Mouse (Mus musculus) lung, embryonic 14.5 days (tissue): ENCODE measurements around the gene Stk38. TPM values are rescaled to one million over a fixed set of nuclear protein-coding genes. Genes with fewer than 3 reads are reported as not detected.

ENCODE experiments used
- ATAC-seq: fragments of 200-750 bp; cut with Nextera tagmentation; 2 replicates; pipeline ENCODE4 v1.8.0; 2017; ENCODE audit warnings: mild to moderate bottlenecking, moderate TSS enrichment, moderate library complexity; ENCODE audit not compliant: insufficient read depth
- DNase-seq: peaks from one replicate; pipeline ENCODE4 v3.0.0-alpha.2; 2015
- H3K27ac ChIP-seq: fragments of 300-500 bp; sonication (generic); 2 replicates; pipeline ENCODE4 v1.5.1; 2014; ENCODE audit warnings: low read depth, mild to moderate bottlenecking, moderate library complexity
- H3K27me3 ChIP-seq: fragments of 300-500 bp; sonication (generic); 2 replicates; pipeline ENCODE4 v1.6.1; 2014; ENCODE audit warnings: low read length, control low read depth; ENCODE audit not compliant: insufficient read depth
- H3K36me3 ChIP-seq: fragments of 300-500 bp; sonication (generic); 2 replicates; pipeline ENCODE4 v1.6.1; 2014; ENCODE audit warnings: control low read depth; ENCODE audit not compliant: insufficient read depth
- H3K4me1 ChIP-seq: fragments of 300-500 bp; sonication (generic); 2 replicates; pipeline ENCODE4 v1.6.1; 2014; ENCODE audit warnings: antibody characterized with exemption, control low read depth; ENCODE audit not compliant: insufficient read depth
- H3K4me2 ChIP-seq: fragments of 300-500 bp; sonication (generic); 2 replicates; pipeline ENCODE4 v1.6.1; 2014; ENCODE audit warnings: mild to moderate bottlenecking
- H3K4me3 ChIP-seq: fragments of 300-500 bp; sonication (generic); 2 replicates; pipeline ENCODE4 v1.5.1; 2014; ENCODE audit warnings: low read depth, low read length
- H3K9ac ChIP-seq: fragments of 300-500 bp; sonication (generic); 2 replicates; pipeline ENCODE4 v1.6.1; 2014
- H3K9me3 ChIP-seq: fragments of 300-500 bp; sonication (generic); 2 replicates; pipeline ENCODE4 v1.6.1; 2016; ENCODE audit warnings: low read depth, low read length, control low read depth
- CTCF ChIP-seq: IDR thresholded peaks from 2 replicates; pipeline ENCODE4 v1.5.1; 2016; ENCODE audit warnings: antibody characterized with exemption, low read depth
- WGBS: fragments of 180-500 bp; shearing (Covaris S2); extraction: QIAGEN DNeasy Blood & Tissue Kit; methylation state at CpG from one replicate; pipeline ENCODE4 v1.1.7; 2014; 5-methylcytosine and 5-hydroxymethylcytosine counted together
- polyA plus RNA-seq: library from polyadenylated mRNA; unstranded; fragments of >200 nt; fragmentation: Nextera tagmentation; extraction: Ambion mirVana; gene quantifications from 2 replicates; pipeline ENCODE4 v1.2.1, GENCODE M21; 2014

Stk38 gene
- polyA plus RNA-seq = 103 and 104 TPM in 2 replicates

DNA sequence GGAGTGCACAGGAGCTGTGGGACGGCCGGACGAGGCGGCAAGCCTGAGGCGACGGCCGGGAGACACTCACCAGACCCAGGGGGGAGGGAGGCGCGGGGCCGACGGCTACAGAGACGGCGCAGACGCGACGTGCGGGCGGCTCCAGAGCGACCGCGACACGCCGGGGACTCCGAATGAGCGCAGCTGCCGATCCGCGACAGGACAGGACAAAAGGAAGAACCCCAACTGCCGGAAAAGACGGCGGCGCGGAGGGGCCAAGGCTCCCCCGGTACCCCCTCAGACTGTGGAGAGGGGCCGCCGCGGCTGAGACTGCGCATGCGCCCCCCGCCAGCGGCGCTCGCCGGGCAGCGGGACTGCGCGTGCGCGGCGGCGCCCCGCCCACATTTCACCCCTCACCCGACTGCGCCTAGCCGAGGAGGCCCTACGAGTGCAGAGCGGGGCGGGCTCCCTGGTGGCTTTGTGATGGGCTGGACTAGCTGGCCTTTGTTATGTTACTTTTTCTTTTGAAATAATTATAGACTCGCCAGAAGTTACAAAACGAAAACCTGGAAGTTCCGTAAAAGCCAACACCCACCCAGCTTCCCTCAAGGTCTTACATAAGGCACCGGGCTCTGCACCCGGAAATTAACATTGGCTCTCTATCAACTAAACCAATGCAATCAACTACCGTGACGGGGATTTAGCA, at the start of gene Stk38:
Gene Stk38 (minus strand): TSS at position 355 of the 685 bp plus-strand sequence.
- ATAC-seq = peak; percentile 95
- Histone ChIP-seq H3K4me3 (peak within 1 kb of the TSS; percentile 94), H3K9ac (peak within 1 kb of the TSS; percentile 93)

DNA sequence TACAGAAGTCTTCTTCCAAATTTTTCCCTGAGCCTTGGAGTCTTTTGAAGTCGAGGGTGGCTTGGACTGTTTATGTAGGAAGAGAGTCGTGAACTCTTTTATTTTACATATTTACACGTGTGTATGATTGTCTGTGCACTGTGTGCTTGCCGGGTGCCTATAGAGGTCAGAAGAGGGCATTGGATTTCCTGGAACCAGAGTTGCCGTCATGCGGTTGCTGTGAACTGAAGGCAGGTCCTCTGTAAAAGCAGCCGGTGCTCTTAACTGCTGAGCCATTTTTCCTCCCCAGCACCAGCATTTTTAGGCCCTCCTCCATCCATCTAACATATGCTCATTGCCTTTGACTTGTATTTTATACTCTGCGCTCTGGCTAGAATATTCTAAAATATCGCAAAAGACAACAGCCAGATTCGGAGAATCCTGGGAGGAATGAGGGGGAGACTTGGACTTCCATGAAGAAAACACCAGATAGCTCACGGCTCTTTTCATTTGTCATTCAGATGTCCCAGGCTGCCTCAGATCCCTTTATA, 49.6 kb upstream of the Stk38 start:
- H3K36me3 ChIP-seq = no peaks in the 10 kb centered on the region
- H3K4me1 ChIP-seq = peaks cover 7% of the 10 kb centered on the region; the same call in 1 of the 2 replicates
- H3K4me3 ChIP-seq = no peak overlapping the region
- DNase-seq (no peak), ATAC-seq (no peak)
- H3K27me3 ChIP-seq = no peaks in the 10 kb centered on the region
- no peaks in the 10 kb centered on the region for H3K9me3 ChIP-seq
- H3K4me2 ChIP-seq = no peak overlapping the region
- no peak overlapping the region for H3K9ac ChIP-seq
- 61% methylated on average over 11 of the region's 11 CpGs for WGBS
- no peak overlapping the region for H3K27ac ChIP-seq
- no peak for TF ChIP-seq CTCF

More for the DNA sequence above, at the start of gene Stk38:
- TF ChIP-seq CTCF = no peak
- Histone ChIP-seq H3K4me2 (peak within 1 kb of the TSS; percentile 68), H3K9me3 (no peaks in the 10 kb centered on the region), H3K4me1 (no peaks in the 10 kb centered on the region), H3K27me3 (no peaks in the 10 kb centered on the region), H3K36me3 (no peaks in the 10 kb centered on the region), H3K27ac (peak within 1 kb of the TSS; percentile 88)
- DNase-seq = peak; percentile 94
- WGBS = under 1% methylated on average over 60 of the region's 65 CpGs

DNA sequence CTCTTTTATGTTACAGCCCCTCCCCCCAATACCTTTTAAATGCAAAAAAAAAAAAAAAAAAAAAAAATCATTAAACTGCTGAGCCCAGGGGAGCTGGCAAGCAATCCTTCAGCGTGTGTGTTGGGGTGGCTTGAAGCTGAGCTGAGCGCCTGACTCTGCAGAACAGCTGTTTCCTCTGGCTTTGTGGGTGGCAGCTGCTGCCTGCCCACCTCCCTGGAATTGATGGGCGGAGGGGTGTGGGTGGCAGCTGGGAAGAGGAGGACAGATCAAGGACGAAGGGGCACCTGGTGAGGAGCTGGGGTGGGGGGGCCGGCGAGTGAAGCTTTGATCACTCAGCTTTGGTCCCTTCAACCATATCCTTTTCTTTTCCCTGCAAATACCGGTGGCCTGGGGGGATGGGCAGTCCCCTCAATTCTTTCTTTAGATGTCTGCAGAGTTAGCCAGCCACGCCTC, 48.9 kb upstream of the Stk38 start:
- ATAC-seq = peak; percentile 29; the same call in 1 of the 2 replicates
- 8% methylated on average over 8 of the region's 8 CpGs for WGBS

DNA sequence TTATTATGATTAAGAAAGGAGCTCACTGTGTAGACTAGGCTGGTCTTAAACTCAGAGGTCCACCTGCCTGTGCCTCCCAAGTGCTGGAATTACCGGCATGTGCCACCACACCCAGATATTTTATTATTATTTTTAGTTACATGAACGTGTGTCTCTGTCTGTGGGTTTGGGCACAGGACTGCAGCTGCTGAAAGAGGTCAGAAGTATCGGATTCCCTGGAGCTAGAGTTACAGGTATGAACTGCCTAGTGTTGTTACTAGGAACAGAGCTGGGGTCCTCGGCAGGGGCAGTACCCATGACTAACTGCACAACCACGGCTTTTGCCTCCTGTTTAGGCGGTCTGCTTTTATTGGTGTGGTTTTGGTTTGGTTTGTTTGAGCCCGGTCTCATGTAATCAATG, 48.4 kb upstream of the Stk38 start:
- Histone ChIP-seq H3K27ac (no peak overlapping the region), H3K36me3 (no peaks in the 10 kb centered on the region), H3K4me3 (no peak overlapping the region), H3K4me1 (peaks cover 7% of the 10 kb centered on the region; the same call in 1 of the 2 replicates), H3K4me2 (no peak overlapping the region), H3K9me3 (no peaks in the 10 kb centered on the region), H3K27me3 (no peaks in the 10 kb centered on the region), H3K9ac (no peak overlapping the region)
- DNase-seq (no peak), ATAC-seq (no peak)
- 15% methylated on average over 7 of the region's 7 CpGs for WGBS
- no peak for TF ChIP-seq CTCF

More for the DNA sequence above, 48.9 kb upstream of the Stk38 start:
- no peak overlapping the region for H3K4me3 ChIP-seq
- no peak overlapping the region; the same call in 1 of the 2 replicates for H3K27ac ChIP-seq
- H3K4me2 ChIP-seq = no peak overlapping the region; the same call in 1 of the 2 replicates
- no peaks in the 10 kb centered on the region for H3K36me3 ChIP-seq
- no peaks in the 10 kb centered on the region for H3K9me3 ChIP-seq
- TF ChIP-seq CTCF = no peak
- peaks cover 7% of the 10 kb centered on the region; the same call in 1 of the 2 replicates for H3K4me1 ChIP-seq
- no peak overlapping the region for H3K9ac ChIP-seq
- no peak for DNase-seq
- no peaks in the 10 kb centered on the region for H3K27me3 ChIP-seq

DNA sequence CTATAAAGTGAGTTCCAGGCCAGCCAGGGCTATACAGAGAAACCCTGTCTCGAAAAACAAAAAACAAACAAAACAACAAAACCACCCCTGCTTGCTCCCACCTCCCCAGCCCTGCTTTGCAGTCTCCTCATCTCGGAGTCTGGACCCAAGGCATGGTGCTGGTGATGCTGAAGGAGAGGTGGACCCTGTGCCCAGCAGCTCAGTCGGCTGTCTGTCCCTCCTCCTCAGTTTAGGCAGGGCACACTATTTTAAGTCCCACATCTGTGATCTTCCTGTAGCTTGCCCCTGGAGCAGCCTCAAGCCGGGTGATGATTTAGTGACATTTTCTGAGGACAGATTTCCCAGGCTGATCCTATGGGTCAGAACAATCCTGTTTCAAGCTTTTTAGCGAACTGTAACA, 47.8 kb upstream of the Stk38 start:
- TF ChIP-seq CTCF = no peak
- DNase-seq (no peak), ATAC-seq (no peak)
- H3K9ac ChIP-seq = no peak overlapping the region
- H3K4me1 ChIP-seq = peaks cover 7% of the 10 kb centered on the region; the same call in 1 of the 2 replicates
- H3K27me3 ChIP-seq = no peaks in the 10 kb centered on the region
- no peak overlapping the region for H3K27ac ChIP-seq
- H3K4me2 ChIP-seq = no peak overlapping the region
- no peaks in the 10 kb centered on the region for H3K36me3 ChIP-seq
- WGBS = 60% methylated on average over 5 of the region's 5 CpGs
- H3K4me3 ChIP-seq = no peak overlapping the region
- H3K9me3 ChIP-seq = no peaks in the 10 kb centered on the region

DNA sequence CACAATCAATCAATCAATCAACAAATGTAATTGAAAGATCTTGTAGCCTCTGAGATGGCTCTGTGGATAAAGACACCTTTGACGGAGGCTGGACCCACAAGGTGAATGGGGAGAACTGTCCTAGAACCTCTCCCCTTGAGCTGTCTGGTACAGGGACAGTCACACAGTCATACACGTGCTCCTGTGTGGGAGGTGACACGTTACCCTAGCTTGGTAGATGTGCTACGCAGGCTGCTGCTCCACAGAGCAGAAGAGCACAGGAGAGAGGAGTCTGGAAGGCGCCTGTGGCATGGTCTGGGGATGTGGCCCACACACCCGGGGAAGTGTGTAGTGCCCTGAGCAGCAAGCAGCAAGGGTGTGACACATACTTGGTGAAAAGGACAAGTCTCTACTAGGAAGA, 46.6 kb upstream of the Stk38 start:
- H3K9me3 ChIP-seq = no peaks in the 10 kb centered on the region
- peaks cover 7% of the 10 kb centered on the region; the same call in 1 of the 2 replicates for H3K4me1 ChIP-seq
- no peak for DNase-seq
- no peaks in the 10 kb centered on the region for H3K27me3 ChIP-seq
- H3K4me3 ChIP-seq = no peak overlapping the region
- H3K27ac ChIP-seq = no peak overlapping the region
- H3K9ac ChIP-seq = no peak overlapping the region
- ATAC-seq = no peak
- 74% methylated on average over 6 of the region's 6 CpGs for WGBS
- no peak for TF ChIP-seq CTCF
- no peak overlapping the region for H3K4me2 ChIP-seq
- no peaks in the 10 kb centered on the region for H3K36me3 ChIP-seq

DNA sequence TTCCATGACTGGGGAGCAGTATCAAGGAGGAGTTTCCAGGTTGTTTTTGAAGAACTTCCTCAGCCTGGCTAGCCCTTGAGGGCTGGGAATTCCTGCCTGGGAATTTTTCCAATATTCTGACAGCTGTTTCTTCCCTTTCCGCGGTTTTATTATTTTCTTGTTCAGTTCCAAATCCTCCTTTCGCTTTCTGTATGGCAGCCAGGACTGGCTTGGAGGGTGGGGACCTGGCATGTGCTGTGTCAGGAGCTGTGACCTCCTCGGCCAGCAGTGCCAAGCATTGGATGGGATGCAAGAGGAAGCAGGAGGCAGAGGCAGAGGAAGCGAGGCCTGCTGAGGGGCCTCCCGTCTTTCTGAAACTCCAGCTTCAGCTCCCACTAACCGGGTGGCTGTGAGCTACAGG, 46.0 kb upstream of the Stk38 start:
- Histone ChIP-seq H3K27ac (peak overlapping the region; percentile 24; the same call in 1 of the 2 replicates), H3K9me3 (no peaks in the 10 kb centered on the region), H3K4me2 (no peak overlapping the region), H3K9ac (no peak overlapping the region), H3K4me3 (no peak overlapping the region), H3K27me3 (no peaks in the 10 kb centered on the region), H3K4me1 (peaks cover 7% of the 10 kb centered on the region; the same call in 1 of the 2 replicates), H3K36me3 (no peaks in the 10 kb centered on the region)
- DNase-seq (peak; percentile 73), ATAC-seq (no peak)
- 34% methylated on average over 7 of the region's 7 CpGs for WGBS
- TF ChIP-seq CTCF = no peak
